Comparison of ENCODE assay signal across 23 mouse cellular contexts in the genomic region with DNA sequence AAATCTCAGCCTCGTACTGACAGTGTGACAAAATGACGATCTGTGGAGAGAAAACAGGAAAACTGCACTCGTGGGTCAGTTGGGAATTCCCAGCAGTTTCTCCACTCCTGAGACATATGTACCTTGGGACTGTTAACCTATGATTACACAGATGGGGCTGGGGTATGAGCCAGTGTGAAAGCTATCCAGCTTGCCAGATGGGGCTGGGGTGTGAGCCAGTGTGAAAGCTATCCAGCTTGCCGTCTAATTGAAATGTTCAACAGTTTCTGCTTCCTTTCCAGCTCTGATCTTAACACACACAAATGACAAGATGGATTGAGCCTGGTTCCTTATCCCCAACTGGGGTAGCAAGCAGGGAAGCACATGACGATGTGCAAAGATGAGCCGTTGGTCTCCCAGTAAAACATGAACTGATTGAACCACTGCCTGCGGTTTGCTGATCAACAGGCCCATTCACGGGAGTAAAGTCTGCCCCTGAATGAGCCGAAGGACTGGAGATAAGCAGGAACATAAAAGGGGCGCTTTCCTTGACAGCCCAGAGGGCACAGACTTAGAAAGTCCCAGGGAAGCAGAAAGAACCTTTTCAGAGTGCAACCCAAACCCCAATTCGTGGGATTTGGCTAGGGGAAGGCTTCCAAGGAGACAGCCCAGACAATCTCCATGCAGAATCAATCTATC.
DNase-seq lines count a peak whose midpoint lies in the region; ATAC-seq and TF ChIP-seq lines count a peak whose summit lies in the region.
"Had no signal": no experiment of that assay in that cellular context is flagged by ENCODE, and none has a peak within 500 bp of the region (broad histone marks: within the 10 kb centered on the region; RNA-seq: fewer than 3 reads in every experiment).

No protein-coding gene starts in this region.

- H3K27ac ChIP-seq in forebrain, embryonic 13.5 days, result no peak overlapping the region
- H3K27ac ChIP-seq in forebrain, embryonic 11.5 days (ENCODE audit: low read depth, low read length), result no peak overlapping the region
- peak overlapping the region; percentile 26; the same call in 1 of the 2 replicates for H3K27ac ChIP-seq in stomach, embryonic 15.5 days
- no peak overlapping the region for H3K27ac ChIP-seq in stomach, postnatal 0 days (replicated peaks)
- H3K27ac ChIP-seq in stomach, embryonic 16.5 days (ENCODE audit: low read length), result peak overlapping the region; percentile 13; the same call in 1 of the 2 replicates
- H3K27ac ChIP-seq: heart, embryonic 13.5 days; hindbrain, embryonic 15.5 days; layer of hippocampus, adult 2 months; liver, embryonic 12.5 days; midbrain, embryonic 12.5 days; neural tube, embryonic 13.5 days had no signal

- no peaks in the 10 kb centered on the region for H3K9me3 ChIP-seq in forebrain, embryonic 13.5 days (replicated peaks)
- H3K9me3 ChIP-seq in forebrain, embryonic 11.5 days (ENCODE audit: control insufficient read depth, low read length), result no peaks in the 10 kb centered on the region
- H3K9me3 ChIP-seq in stomach, embryonic 15.5 days, result no peaks in the 10 kb centered on the region
- no peaks in the 10 kb centered on the region for H3K9me3 ChIP-seq in stomach, postnatal 0 days (ENCODE audit: control insufficient read depth, low read length)
- no peaks in the 10 kb centered on the region for H3K9me3 ChIP-seq in stomach, embryonic 16.5 days (replicated peaks; ENCODE audit: control insufficient read depth, low read length)
- H3K9me3 ChIP-seq: G1E; heart, embryonic 13.5 days; hindbrain, embryonic 15.5 days; liver, embryonic 12.5 days; midbrain, embryonic 12.5 days; neural tube, embryonic 13.5 days had no signal

- ATAC-seq in forebrain, embryonic 13.5 days, result 0 out of 2 replicates have a peak, but pooled peaks have one; percentile 33
- no peak for ATAC-seq in forebrain, embryonic 11.5 days (replicated peaks; ENCODE audit: low FRiP score)
- no peak for ATAC-seq in stomach, embryonic 15.5 days (ENCODE audit: insufficient read depth, low FRiP score, low read depth)
- ATAC-seq in stomach, postnatal 0 days (ENCODE audit: low FRiP score, low TSS enrichment), result no peak
- ATAC-seq in stomach, embryonic 16.5 days (ENCODE audit: insufficient read depth, low FRiP score), result no peak
- ATAC-seq: activated CD4-positive, CD25-positive, alpha-beta regulatory T cell, adult 4 months; liver, embryonic 12.5 days had no signal

- no peaks in the 10 kb centered on the region for H3K36me3 ChIP-seq in forebrain, embryonic 13.5 days (ENCODE audit: poor library complexity, severe bottlenecking)
- no peaks in the 10 kb centered on the region for H3K36me3 ChIP-seq in forebrain, embryonic 11.5 days (ENCODE audit: control insufficient read depth, insufficient read depth, low read length)
- no peaks in the 10 kb centered on the region for H3K36me3 ChIP-seq in stomach, embryonic 15.5 days
- no peaks in the 10 kb centered on the region for H3K36me3 ChIP-seq in stomach, postnatal 0 days (ENCODE audit: control insufficient read depth, insufficient read depth, low read length)
- no peaks in the 10 kb centered on the region for H3K36me3 ChIP-seq in stomach, embryonic 16.5 days (ENCODE audit: control insufficient read depth, insufficient read depth, low read length)
- H3K36me3 ChIP-seq: G1E; heart, embryonic 13.5 days; hindbrain, embryonic 15.5 days; liver, embryonic 12.5 days; midbrain, embryonic 12.5 days; neural tube, embryonic 13.5 days had no signal

- H3K9ac ChIP-seq in forebrain, embryonic 13.5 days, result no peak overlapping the region
- no peak overlapping the region for H3K9ac ChIP-seq in forebrain, embryonic 11.5 days (ENCODE audit: low read length)
- H3K9ac ChIP-seq in stomach, embryonic 15.5 days, result no peak overlapping the region
- H3K9ac ChIP-seq in stomach, postnatal 0 days (ENCODE audit: low read length), result no peak overlapping the region
- no peak overlapping the region for H3K9ac ChIP-seq in stomach, embryonic 16.5 days (ENCODE audit: low read length)
- H3K9ac ChIP-seq: heart, embryonic 13.5 days; hindbrain, embryonic 15.5 days; liver, embryonic 12.5 days; midbrain, embryonic 12.5 days; neural tube, embryonic 13.5 days had no signal

- 54% methylated on average over 11 of the region's 11 CpGs for WGBS in forebrain, embryonic 13.5 days
- WGBS in forebrain, embryonic 11.5 days, result 64% methylated on average over 11 of the region's 11 CpGs
- WGBS in lung, adult 2 months, result 38% methylated on average over 11 of the region's 11 CpGs
- 31% methylated on average over 11 of the region's 11 CpGs for WGBS in stomach, embryonic 15.5 days
- 37% methylated on average over 11 of the region's 11 CpGs for WGBS in stomach, postnatal 0 days
- 31% methylated on average over 11 of the region's 11 CpGs for WGBS in stomach, embryonic 16.5 days

- peaks cover 12% of the 10 kb centered on the region for H3K4me1 ChIP-seq in forebrain, embryonic 13.5 days
- H3K4me1 ChIP-seq in forebrain, embryonic 11.5 days (replicated peaks; ENCODE audit: control insufficient read depth, insufficient read depth, low read length), result peaks cover 3% of the 10 kb centered on the region; the same call in 1 of the 2 replicates
- H3K4me1 ChIP-seq in lung, adult 2 months (ENCODE audit: control insufficient read depth, insufficient read depth, low read length), result peaks cover 21% of the 10 kb centered on the region
- peaks cover 8% of the 10 kb centered on the region for H3K4me1 ChIP-seq in stomach, embryonic 15.5 days
- H3K4me1 ChIP-seq in stomach, postnatal 0 days (replicated peaks; ENCODE audit: control insufficient read depth, insufficient read depth), result peaks cover 4% of the 10 kb centered on the region; the same call in 1 of the 2 replicates
- peaks cover 25% of the 10 kb centered on the region for H3K4me1 ChIP-seq in stomach, embryonic 16.5 days (ENCODE audit: control insufficient read depth, insufficient read depth, low read length)

- peaks cover 6% of the 10 kb centered on the region for H3K27me3 ChIP-seq in forebrain, embryonic 13.5 days
- H3K27me3 ChIP-seq in forebrain, embryonic 11.5 days (ENCODE audit: control insufficient read depth, insufficient read depth, low read length), result no peaks in the 10 kb centered on the region; the same call in 1 of the 2 replicates
- no peaks in the 10 kb centered on the region for H3K27me3 ChIP-seq in stomach, embryonic 15.5 days (replicated peaks)
- H3K27me3 ChIP-seq in stomach, postnatal 0 days (ENCODE audit: control insufficient read depth, insufficient read depth, low read length), result no peaks in the 10 kb centered on the region
- no peaks in the 10 kb centered on the region for H3K27me3 ChIP-seq in stomach, embryonic 16.5 days (ENCODE audit: control insufficient read depth, insufficient read depth, low read length)
- H3K27me3 ChIP-seq: heart, embryonic 13.5 days had no signal

- H3K4me3 ChIP-seq in forebrain, embryonic 13.5 days, result no peak overlapping the region
- no peak overlapping the region for H3K4me3 ChIP-seq in forebrain, embryonic 11.5 days (ENCODE audit: low read depth, low read length)
- H3K4me3 ChIP-seq in lung, adult 2 months (replicated peaks; ENCODE audit: extremely low read depth, low read depth, low read length), result no peak overlapping the region
- no peak overlapping the region for H3K4me3 ChIP-seq in stomach, embryonic 15.5 days (replicated peaks)
- H3K4me3 ChIP-seq in stomach, postnatal 0 days (ENCODE audit: low read depth, low read length), result no peak overlapping the region
- H3K4me3 ChIP-seq in stomach, embryonic 16.5 days (replicated peaks; ENCODE audit: low read length), result no peak overlapping the region
- H3K4me3 ChIP-seq: heart, embryonic 13.5 days; hindbrain, embryonic 15.5 days; layer of hippocampus, adult 2 months; liver, embryonic 12.5 days; midbrain, embryonic 12.5 days; neural tube, embryonic 13.5 days had no signal

- TF ChIP-seq EP300 in stomach, postnatal 0 days (optimal IDR thresholded peaks at IDR 0.05), result no peak

- no peak for TF ChIP-seq POLR2A in lung, adult 2 months (IDR thresholded peaks at IDR 0.05; ENCODE audit: borderline replicate concordance, extremely low read depth, low read depth, low read length)

- TF ChIP-seq CTCF in lung, adult 2 months (IDR thresholded peaks at IDR 0.05; ENCODE audit: insufficient read depth, low read length), result no peak
- TF ChIP-seq CTCF in stomach, postnatal 0 days (IDR thresholded peaks at IDR 0.05; ENCODE audit: low read depth), result no peak

- H3K4me2 ChIP-seq in forebrain, embryonic 13.5 days, result no peak overlapping the region
- no peak overlapping the region for H3K4me2 ChIP-seq in forebrain, embryonic 11.5 days (ENCODE audit: low read depth, low read length, severe bottlenecking)
- no peak overlapping the region for H3K4me2 ChIP-seq in stomach, embryonic 15.5 days
- H3K4me2 ChIP-seq in stomach, postnatal 0 days (replicated peaks; ENCODE audit: low read depth), result no peak overlapping the region
- no peak overlapping the region for H3K4me2 ChIP-seq in stomach, embryonic 16.5 days (ENCODE audit: low read depth, low read length)
- H3K4me2 ChIP-seq: heart, embryonic 13.5 days; hindbrain, embryonic 15.5 days; liver, embryonic 12.5 days; midbrain, embryonic 12.5 days; neural tube, embryonic 13.5 days had no signal

- no peak for DNase-seq in forebrain, embryonic 11.5 days (ENCODE audit: low spot score)
- peak; percentile 16 for DNase-seq in lung, adult 2 months
- DNase-seq in lung, adult 18-20 months, result no peak
- no peak for DNase-seq in stomach, postnatal 0 days (ENCODE audit: low spot score)
- DNase-seq in gastrocnemius, postnatal 4 days (ENCODE audit: low spot score in 2 of 2), result no peak
- DNase-seq: adrenal gland, postnatal 14 days; cerebellum, adult 11 months; cerebellum, postnatal 14 days; heart, adult 11 months; kidney, adult 2 months; kidney, postnatal 14 days; right cerebral cortex, postnatal 25 days had no signal

Comparison
In these comparisons a context has a peak if more than half of its experiments do, and no peak if none do; other contexts are left out.
1. H3K27ac ChIP-seq: peak in stomach, embryonic 15.5 days (single experiment) and stomach, embryonic 16.5 days (single experiment); none in forebrain, embryonic 13.5 days (single experiment), forebrain, embryonic 11.5 days (single experiment) and stomach, postnatal 0 days (single experiment).